Comparison of ENCODE assay signal across 26 mouse cellular contexts in the genomic region with DNA sequence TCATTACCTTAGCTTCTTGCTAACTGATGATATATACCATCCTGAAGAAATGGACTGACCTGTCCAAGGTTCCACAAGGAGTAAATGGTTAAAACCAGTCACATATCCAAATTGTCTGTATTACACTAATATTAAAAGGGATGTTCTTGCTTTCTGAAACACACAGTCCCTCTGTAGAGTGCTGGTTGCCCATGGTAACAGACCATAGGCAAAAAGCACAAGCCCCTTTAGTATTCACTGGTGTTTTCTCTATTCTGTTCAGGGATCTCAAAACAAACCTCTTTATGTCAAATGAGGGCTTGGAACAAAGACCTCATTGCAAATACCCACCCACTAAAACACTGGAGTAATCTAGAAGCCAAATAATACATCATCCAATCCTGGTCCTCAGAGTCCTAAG.
DNase-seq lines count a peak whose midpoint lies in the region; ATAC-seq lines count a peak whose summit lies in the region.
"Had no signal": no experiment of that assay in that cellular context is flagged by ENCODE, and none has a peak within 500 bp of the region (broad histone marks: within the 10 kb centered on the region; RNA-seq: fewer than 3 reads in every experiment).

No protein-coding gene starts in this region.

- no peaks in the 10 kb centered on the region for H3K36me3 ChIP-seq in forebrain, embryonic 13.5 days (ENCODE audit: poor library complexity, severe bottlenecking)
- no peaks in the 10 kb centered on the region for H3K36me3 ChIP-seq in forebrain, embryonic 12.5 days (replicated peaks)
- H3K36me3 ChIP-seq in hindbrain, embryonic 16.5 days (ENCODE audit: control insufficient read depth, insufficient read depth, low read length) = no peaks in the 10 kb centered on the region
- H3K36me3 ChIP-seq in hindbrain, embryonic 11.5 days (ENCODE audit: control insufficient read depth, insufficient read depth, low read length) = no peaks in the 10 kb centered on the region
- no peaks in the 10 kb centered on the region for H3K36me3 ChIP-seq in neural tube, embryonic 12.5 days
- H3K36me3 ChIP-seq in midbrain, embryonic 15.5 days (replicated peaks) = no peaks in the 10 kb centered on the region
- H3K36me3 ChIP-seq: embryonic facial prominence, embryonic 12.5 days; G1E; hindbrain, embryonic 13.5 days; limb, embryonic 12.5 days; lung, embryonic 15.5 days had no signal

- H3K4me1 ChIP-seq in forebrain, embryonic 13.5 days = peaks cover 12% of the 10 kb centered on the region
- H3K4me1 ChIP-seq in forebrain, embryonic 12.5 days = peaks cover 10% of the 10 kb centered on the region
- H3K4me1 ChIP-seq in hindbrain, embryonic 16.5 days (ENCODE audit: control insufficient read depth, insufficient read depth, low read depth, low read length) = no peaks in the 10 kb centered on the region
- H3K4me1 ChIP-seq in hindbrain, embryonic 11.5 days (replicated peaks; ENCODE audit: control insufficient read depth, insufficient read depth, low read length) = no peaks in the 10 kb centered on the region
- H3K4me1 ChIP-seq in neural tube, embryonic 12.5 days = peaks cover 10% of the 10 kb centered on the region; the same call in 1 of the 2 replicates
- peaks cover 8% of the 10 kb centered on the region; the same call in 1 of the 2 replicates for H3K4me1 ChIP-seq in midbrain, embryonic 15.5 days
- H3K4me1 ChIP-seq: embryonic facial prominence, embryonic 12.5 days; limb, embryonic 12.5 days; lung, embryonic 15.5 days had no signal

- no peaks in the 10 kb centered on the region for H3K27me3 ChIP-seq in forebrain, embryonic 13.5 days
- H3K27me3 ChIP-seq in forebrain, embryonic 12.5 days = no peaks in the 10 kb centered on the region
- no peaks in the 10 kb centered on the region for H3K27me3 ChIP-seq in hindbrain, embryonic 16.5 days (replicated peaks; ENCODE audit: control insufficient read depth, insufficient read depth, low read length)
- no peaks in the 10 kb centered on the region for H3K27me3 ChIP-seq in hindbrain, embryonic 11.5 days (ENCODE audit: control insufficient read depth, insufficient read depth, low read length)
- no peaks in the 10 kb centered on the region for H3K27me3 ChIP-seq in neural tube, embryonic 12.5 days (replicated peaks)
- no peaks in the 10 kb centered on the region for H3K27me3 ChIP-seq in midbrain, embryonic 15.5 days (replicated peaks)
- H3K27me3 ChIP-seq: embryonic facial prominence, embryonic 12.5 days; hindbrain, embryonic 13.5 days; limb, embryonic 12.5 days; lung, embryonic 15.5 days had no signal

- peak; percentile 69 for ATAC-seq in forebrain, embryonic 13.5 days
- no peak for ATAC-seq in forebrain, embryonic 12.5 days (ENCODE audit: low FRiP score)
- peak; percentile 65; the same call in 1 of the 2 replicates for ATAC-seq in hindbrain, embryonic 16.5 days
- no peak; the same call in 1 of the 2 replicates for ATAC-seq in hindbrain, embryonic 11.5 days (ENCODE audit: low FRiP score)
- 0 out of 2 replicates have a peak, but pooled peaks have one; percentile 25 for ATAC-seq in neural tube, embryonic 12.5 days (ENCODE audit: low FRiP score, low read depth)
- peak; percentile 82; the same call in 1 of the 2 replicates for ATAC-seq in midbrain, embryonic 15.5 days (replicated peaks)
- ATAC-seq in inflammation-experienced regulatory T-cells, adult 6 months = no peak
- ATAC-seq: intestine, embryonic 16.5 days had no signal

- no peaks in the 10 kb centered on the region for H3K9me3 ChIP-seq in forebrain, embryonic 13.5 days (replicated peaks)
- no peaks in the 10 kb centered on the region for H3K9me3 ChIP-seq in forebrain, embryonic 12.5 days
- H3K9me3 ChIP-seq in hindbrain, embryonic 16.5 days (ENCODE audit: control insufficient read depth, low read length) = no peaks in the 10 kb centered on the region
- no peaks in the 10 kb centered on the region for H3K9me3 ChIP-seq in hindbrain, embryonic 11.5 days (ENCODE audit: control insufficient read depth, low read length)
- no peaks in the 10 kb centered on the region for H3K9me3 ChIP-seq in neural tube, embryonic 12.5 days
- no peaks in the 10 kb centered on the region for H3K9me3 ChIP-seq in midbrain, embryonic 15.5 days
- H3K9me3 ChIP-seq: embryonic facial prominence, embryonic 12.5 days; hindbrain, embryonic 13.5 days; limb, embryonic 12.5 days; lung, embryonic 15.5 days had no signal

- H3K4me3 ChIP-seq in forebrain, embryonic 13.5 days = no peak overlapping the region
- no peak overlapping the region for H3K4me3 ChIP-seq in forebrain, embryonic 12.5 days (replicated peaks)
- no peak overlapping the region for H3K4me3 ChIP-seq in hindbrain, embryonic 16.5 days (ENCODE audit: low read length)
- no peak overlapping the region for H3K4me3 ChIP-seq in hindbrain, embryonic 11.5 days (ENCODE audit: low read depth, low read length)
- H3K4me3 ChIP-seq in neural tube, embryonic 12.5 days = no peak overlapping the region
- H3K4me3 ChIP-seq in midbrain, embryonic 15.5 days = no peak overlapping the region
- H3K4me3 ChIP-seq: embryonic facial prominence, embryonic 12.5 days; hindbrain, embryonic 13.5 days; limb, embryonic 12.5 days; lung, embryonic 15.5 days had no signal

- no peak overlapping the region for H3K27ac ChIP-seq in forebrain, embryonic 13.5 days
- H3K27ac ChIP-seq in forebrain, embryonic 12.5 days = no peak overlapping the region
- no peak overlapping the region for H3K27ac ChIP-seq in hindbrain, embryonic 16.5 days (ENCODE audit: low read depth, low read length)
- H3K27ac ChIP-seq in hindbrain, embryonic 11.5 days (ENCODE audit: low read depth, low read length) = no peak overlapping the region
- H3K27ac ChIP-seq in neural tube, embryonic 12.5 days = no peak overlapping the region
- H3K27ac ChIP-seq in midbrain, embryonic 15.5 days = 0 out of 2 replicates have a peak overlapping the region, but pooled peaks have one; percentile 17
- H3K27ac ChIP-seq: embryonic facial prominence, embryonic 12.5 days; hindbrain, embryonic 13.5 days; limb, embryonic 12.5 days; lung, embryonic 15.5 days had no signal

- no peak for DNase-seq in hindbrain, embryonic 11.5 days (ENCODE audit: low spot score)
- no peak for DNase-seq in neural tube, embryonic 10.5 days (ENCODE audit: extremely low spot score, low spot score)
- DNase-seq: adrenal gland, adult 8-10 months; cerebellum, adult 8-10 months; cerebellum, postnatal 25 days; gastrocnemius, postnatal 10 days; heart, postnatal 14 days; kidney, adult 8-10 months; kidney, postnatal 10 days; lung, postnatal 36 days; right cerebral cortex, adult 18-20 months; thymus, adult 2 months; thymus, postnatal 36 days had no signal

- H3K4me2 ChIP-seq in forebrain, embryonic 13.5 days = no peak overlapping the region
- H3K4me2 ChIP-seq in forebrain, embryonic 12.5 days = no peak overlapping the region
- H3K4me2 ChIP-seq in hindbrain, embryonic 16.5 days (ENCODE audit: low read length) = no peak overlapping the region
- no peak overlapping the region for H3K4me2 ChIP-seq in hindbrain, embryonic 11.5 days (replicated peaks; ENCODE audit: low read depth, low read length)
- H3K4me2 ChIP-seq in neural tube, embryonic 12.5 days (replicated peaks) = no peak overlapping the region
- H3K4me2 ChIP-seq in midbrain, embryonic 15.5 days = no peak overlapping the region
- H3K4me2 ChIP-seq: embryonic facial prominence, embryonic 12.5 days; hindbrain, embryonic 13.5 days; limb, embryonic 12.5 days; liver, embryonic 11.5 days; lung, embryonic 15.5 days had no signal

- no peak overlapping the region for H3K9ac ChIP-seq in forebrain, embryonic 13.5 days
- H3K9ac ChIP-seq in forebrain, embryonic 12.5 days = no peak overlapping the region
- H3K9ac ChIP-seq in hindbrain, embryonic 16.5 days (ENCODE audit: low read depth, low read length) = no peak overlapping the region
- H3K9ac ChIP-seq in hindbrain, embryonic 11.5 days (ENCODE audit: low read depth, low read length) = no peak overlapping the region
- H3K9ac ChIP-seq in neural tube, embryonic 12.5 days = no peak overlapping the region
- H3K9ac ChIP-seq in midbrain, embryonic 15.5 days = no peak overlapping the region
- H3K9ac ChIP-seq: embryonic facial prominence, embryonic 12.5 days; hindbrain, embryonic 13.5 days; limb, embryonic 12.5 days; lung, embryonic 15.5 days had no signal

Comparison
In these comparisons a context has a peak if more than half of its experiments do, and no peak if none do; other contexts are left out.
1. ATAC-seq: peak in forebrain, embryonic 13.5 days (single experiment), hindbrain, embryonic 16.5 days (single experiment), neural tube, embryonic 12.5 days (single experiment) and midbrain, embryonic 15.5 days (single experiment); none in forebrain, embryonic 12.5 days (single experiment), hindbrain, embryonic 11.5 days (single experiment) and inflammation-experienced regulatory T-cells, adult 6 months (single experiment).